Mouse (Mus musculus): ENCODE data around the gene Zfp969.
"Not testable (repeated sequence)": the region's sequence is repeated elsewhere in the genome, so short reads cannot be mapped to it uniquely, and the experiment has no call there.

DNA sequence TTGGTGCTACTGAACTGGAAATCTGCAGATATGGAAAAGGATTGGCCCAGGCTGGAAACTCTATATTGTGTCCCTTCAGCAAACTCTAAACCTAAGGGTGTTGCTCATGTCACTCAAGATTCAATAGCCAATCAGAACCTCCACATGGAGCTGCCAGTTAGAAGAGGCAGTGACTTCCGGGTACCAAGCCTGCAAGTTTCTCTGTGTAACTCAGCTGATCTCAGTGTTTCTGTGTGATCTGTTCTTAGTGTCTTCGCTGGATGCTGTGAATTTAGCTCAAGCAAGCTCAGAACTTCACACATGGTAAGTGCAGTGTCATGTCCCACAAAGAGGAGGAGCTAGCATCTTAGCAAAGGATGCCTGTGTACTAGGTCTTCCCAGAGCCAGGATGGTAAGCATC lies 37.8 kb upstream of the Zfp969 start, which contains the start of gene Gm2007:
- TF ChIP-seq POLR2A (IDR thresholded peaks at IDR 0.05; ENCODE audit: borderline replicate concordance, low read depth, low read length); CTCF (IDR thresholded peaks at IDR 0.05; ENCODE audit: low read depth, low read length): not testable (repeated sequence)
